Mouse (Mus musculus) liver, embryonic 14.5 days (tissue): ENCODE data around the gene Fst. TPM values are rescaled to one million over a fixed set of nuclear protein-coding genes. Genes with fewer than 3 reads are reported as not detected.

ENCODE experiments used
- ATAC-seq: fragments of 200-750 bp; cut with Nextera tagmentation; 2 replicates; pipeline ENCODE4 v1.8.0; 2017; ENCODE audit warnings: moderate number of reproducible peaks, mild to moderate bottlenecking, moderate library complexity; ENCODE audit not compliant: insufficient read depth
- DNase-seq, 3 experiments: peaks; one replicate each; pipeline ENCODE4 v3.0.0-alpha.2; 2012 to 2013; ENCODE audit warnings: low read depth in 3 of 3, low spot score in 3 of 3
- H3K27ac ChIP-seq: fragments of 300-500 bp; sonication (generic); 2 replicates; pipeline ENCODE4 v1.5.1; 2014; ENCODE audit warnings: moderate library complexity, mild to moderate bottlenecking, control low read depth, inconsistent platforms
- H3K27me3 ChIP-seq: fragments of 300-500 bp; sonication (generic); 2 replicates; pipeline ENCODE4 v1.6.1; 2014; ENCODE audit warnings: mild to moderate bottlenecking, low read length, moderate library complexity; ENCODE audit not compliant: control insufficient read depth, insufficient read depth
- H3K36me3 ChIP-seq: fragments of 300-500 bp; sonication (generic); replicated peaks from 2 replicates; pipeline ENCODE4 v1.6.1; 2014; ENCODE audit warnings: low read depth; ENCODE audit not compliant: control insufficient read depth, insufficient read depth
- H3K4me1 ChIP-seq, 2 experiments: fragments of 200-500 bp in 1 of 2; fragments of 300-500 bp in 1 of 2; sonication (generic) in 1 of 2; replicated peaks; 2 replicates each; pipeline ENCODE4 v1.6.1; 2012 to 2014; ENCODE audit warnings: antibody characterized with exemption in 1 of 2, inconsistent platforms in 1 of 2, low read length in 1 of 2; ENCODE audit not compliant: control insufficient read depth in 2 of 2, insufficient read depth in 2 of 2
- H3K4me2 ChIP-seq: fragments of 300-500 bp; sonication (generic); 2 replicates; pipeline ENCODE4 v1.6.1; 2014; ENCODE audit warnings: low read depth, mild to moderate bottlenecking, control low read depth, moderate library complexity
- H3K4me3 ChIP-seq, 2 experiments: fragments of 200-500 bp in 1 of 2; fragments of 300-500 bp in 1 of 2; sonication (generic) in 1 of 2; 2 replicates each; pipeline ENCODE4 v1.5.1; 2012 to 2014; ENCODE audit warnings: low read depth in 2 of 2, low read length in 2 of 2, mild to moderate bottlenecking in 2 of 2, control low read depth in 1 of 2, inconsistent platforms in 1 of 2, moderate library complexity in 1 of 2; ENCODE audit not compliant: insufficient read depth in 1 of 2
- H3K9ac ChIP-seq: fragments of 300-500 bp; sonication (generic); replicated peaks from 2 replicates; pipeline ENCODE4 v1.6.1; 2014; ENCODE audit warnings: mild to moderate bottlenecking, control low read depth, moderate library complexity
- H3K9me3 ChIP-seq: fragments of 300-500 bp; sonication (generic); 2 replicates; pipeline ENCODE4 v1.6.1; 2016; ENCODE audit warnings: low read length, mixed read lengths; ENCODE audit not compliant: control insufficient read depth
- CTCF ChIP-seq: IDR thresholded peaks from 2 replicates; pipeline ENCODE4 v1.5.1; 2016; ENCODE audit warnings: antibody characterized with exemption, low read depth, control low read depth
- EP300 ChIP-seq: IDR thresholded peaks from 2 replicates; pipeline ENCODE4 v1.6.1; 2016; ENCODE audit warnings: antibody characterized with exemption, low read depth
- WGBS: fragments of 180-500 bp; shearing (Covaris S2); extraction: QIAGEN DNeasy Blood & Tissue Kit; methylation state at CpG from one replicate; pipeline ENCODE4 v1.1.7; 2014; ENCODE audit not compliant: insufficient replicate concordance; 5-methylcytosine and 5-hydroxymethylcytosine counted together
- polyA plus RNA-seq, 2 experiments: library from polyadenylated mRNA; depleted of rRNA in 1 of 2; stranded (reverse) in 1 of 2; unstranded in 1 of 2; fragments of >200 nt; fragmentation: Nextera tagmentation in 1 of 2; extraction: Ambion mirVana in 1 of 2; gene quantifications; 2 replicates each; pipeline versions ENCODE4 v1.2.1 to v1.2.3; 2012 to 2014

Fst gene
- polyA plus RNA-seq (2012; rRNA removed) (1.5 and 2.8 TPM in 2 replicates), polyA plus RNA-seq (2014; fragmentation: Nextera tagmentation; extraction: Ambion mirVana) (3.8 and 4.3 TPM in 2 replicates)

DNA sequence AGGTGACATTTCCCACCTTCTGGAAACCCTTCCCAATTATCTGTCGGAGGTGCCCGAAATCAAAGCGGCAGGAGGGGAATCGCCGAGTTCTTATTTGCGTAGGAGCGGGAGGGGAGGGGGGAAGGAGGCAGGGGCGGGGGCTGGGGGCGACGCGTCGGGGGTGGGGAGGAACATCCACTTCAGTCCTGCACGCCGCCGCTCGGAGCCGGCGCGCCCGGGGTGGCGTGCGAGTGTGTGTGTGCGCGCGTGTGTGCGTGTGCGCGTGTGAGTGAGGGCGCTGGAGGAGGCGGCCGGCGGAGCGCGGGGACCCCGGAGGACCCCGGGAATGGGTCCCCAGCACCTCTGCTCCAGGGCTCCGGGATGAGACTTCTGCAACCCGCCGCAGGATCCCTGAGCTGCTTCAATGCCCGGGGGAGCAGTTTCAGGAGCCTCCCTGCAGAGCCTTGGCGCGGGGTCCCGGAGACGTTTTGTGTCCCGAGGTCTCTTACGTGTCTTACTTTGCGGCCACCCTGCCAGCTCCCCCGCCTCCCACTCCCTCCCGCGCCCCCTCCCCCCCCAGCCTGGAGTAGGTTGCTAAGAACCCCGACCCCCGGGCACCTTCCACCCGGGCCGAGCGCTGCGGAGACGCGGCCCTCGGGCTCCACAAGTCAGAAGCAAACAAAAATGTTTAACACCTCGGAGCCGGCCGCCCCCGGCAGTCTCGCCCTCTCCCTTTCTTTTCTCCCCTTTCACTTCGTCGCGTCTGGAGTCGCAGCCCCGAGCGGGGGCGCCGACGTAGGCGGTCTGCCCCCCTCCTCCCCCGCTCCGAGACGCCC, at the start of gene Fst:
Gene Fst (minus strand): TSS at position 66 of the 815 bp plus-strand sequence.
- peak; percentile 39; the same call in 1 of the 2 replicates for ATAC-seq
- H3K27me3 ChIP-seq: peaks cover 68% of the 10 kb centered on the region
- under 1% methylated on average over 73 of the region's 77 CpGs for WGBS
- H3K4me2 ChIP-seq: peak within 1 kb of the TSS; percentile 54
- DNase-seq: no peak
- no peak for TF ChIP-seq CTCF
- no peak for TF ChIP-seq EP300
- no peak within 1 kb of the TSS for H3K27ac ChIP-seq
- H3K36me3 ChIP-seq: no peaks in the 10 kb centered on the region
- H3K9me3 ChIP-seq: no peaks in the 10 kb centered on the region
- H3K9ac ChIP-seq: 0 out of 2 replicates have a peak within 1 kb of the TSS, but pooled peaks have one; percentile 31
- peak within 1 kb of the TSS; percentile 40 to 46 for H3K4me3 ChIP-seq
- no peaks in the 10 kb centered on the region for H3K4me1 ChIP-seq

DNA sequence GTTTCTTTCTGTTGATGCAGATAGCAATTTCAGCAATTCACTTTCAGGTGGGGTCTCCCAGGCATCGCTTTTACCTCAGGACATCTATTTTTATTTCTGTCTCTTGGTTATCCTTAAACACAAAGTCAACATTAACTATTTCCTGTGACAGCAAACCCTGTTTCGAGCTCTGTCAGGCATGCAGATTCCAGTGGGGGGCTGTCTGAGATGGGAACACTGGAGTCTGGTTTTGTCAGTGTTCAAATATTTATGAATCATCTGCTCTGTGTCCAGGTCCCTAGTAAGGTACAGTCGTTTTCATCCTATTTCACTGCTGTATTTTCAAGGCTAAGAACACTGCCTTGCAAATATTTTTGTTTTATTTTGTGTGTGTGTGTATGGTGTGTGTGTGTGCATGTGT, 35.1 kb upstream of the Fst start:
- no peak for ATAC-seq
- no peak overlapping the region for H3K9ac ChIP-seq
- no peaks in the 10 kb centered on the region for H3K27me3 ChIP-seq
- no peaks in the 10 kb centered on the region for H3K9me3 ChIP-seq
- 46% methylated on average over 3 of the region's 3 CpGs for WGBS
- H3K36me3 ChIP-seq: no peaks in the 10 kb centered on the region
- TF ChIP-seq CTCF (no peak), EP300 (no peak)
- H3K4me1 ChIP-seq: no peaks in the 10 kb centered on the region
- DNase-seq: no peak
- no peak overlapping the region for H3K27ac ChIP-seq
- no peak overlapping the region for H3K4me3 ChIP-seq
- H3K4me2 ChIP-seq: no peak overlapping the region

DNA sequence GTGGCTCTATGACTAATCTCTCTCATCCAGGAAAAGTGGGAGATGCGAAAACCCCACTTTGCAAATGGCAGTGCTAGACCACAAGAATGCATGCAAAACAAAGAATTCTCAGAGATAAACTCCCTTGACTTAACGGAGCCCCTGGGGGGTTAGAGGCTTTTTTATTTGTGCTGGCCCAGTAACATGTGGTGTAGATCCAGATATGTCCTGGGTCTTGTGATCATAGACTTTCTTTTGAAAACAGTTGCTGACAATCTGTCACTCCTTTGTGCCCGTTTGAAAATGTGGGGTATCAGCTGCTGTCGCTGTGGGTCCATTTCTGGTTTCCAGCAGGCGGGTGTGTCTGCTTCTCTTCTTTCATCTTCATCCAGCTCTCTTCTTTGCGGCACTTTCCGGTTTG, 29.4 kb upstream of the Fst start:
- DNase-seq (no peak), ATAC-seq (no peak)
- H3K27ac ChIP-seq: no peak overlapping the region
- WGBS: 56% methylated on average over 7 of the region's 7 CpGs
- H3K27me3 ChIP-seq: no peaks in the 10 kb centered on the region
- TF ChIP-seq CTCF (no peak), EP300 (no peak)
- no peaks in the 10 kb centered on the region for H3K9me3 ChIP-seq
- no peak overlapping the region for H3K9ac ChIP-seq
- no peaks in the 10 kb centered on the region for H3K36me3 ChIP-seq
- H3K4me2 ChIP-seq: no peak overlapping the region
- H3K4me3 ChIP-seq: no peak overlapping the region
- H3K4me1 ChIP-seq: no peaks in the 10 kb centered on the region

DNA sequence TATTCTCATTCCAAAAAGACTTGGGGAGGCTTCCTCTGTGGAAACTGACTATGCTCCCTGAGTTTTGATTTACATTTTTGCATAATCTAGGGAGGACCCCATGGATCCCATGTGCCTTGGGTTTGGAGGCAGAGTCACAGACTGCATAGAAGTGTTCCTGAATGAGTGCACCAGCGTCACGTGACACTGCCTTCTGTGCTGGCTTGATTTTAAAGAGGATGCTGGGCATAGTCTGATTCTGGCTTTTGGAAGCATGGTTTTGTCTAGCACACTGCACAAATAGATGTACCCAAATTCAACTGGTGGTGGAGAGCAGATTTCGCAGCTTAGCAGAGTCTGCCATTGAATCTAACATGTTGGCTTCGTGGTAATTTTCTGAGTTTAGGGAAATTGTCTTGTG, 19.6 kb upstream of the Fst start:
- Histone ChIP-seq H3K27me3 (no peaks in the 10 kb centered on the region), H3K9ac (no peak overlapping the region), H3K4me3 (no peak overlapping the region), H3K27ac (no peak overlapping the region), H3K4me2 (no peak overlapping the region), H3K4me1 (no peaks in the 10 kb centered on the region), H3K36me3 (no peaks in the 10 kb centered on the region), H3K9me3 (no peaks in the 10 kb centered on the region)
- DNase-seq (no peak), ATAC-seq (no peak)
- TF ChIP-seq EP300 (no peak), CTCF (no peak)
- WGBS: 67% methylated on average over 4 of the region's 4 CpGs

DNA sequence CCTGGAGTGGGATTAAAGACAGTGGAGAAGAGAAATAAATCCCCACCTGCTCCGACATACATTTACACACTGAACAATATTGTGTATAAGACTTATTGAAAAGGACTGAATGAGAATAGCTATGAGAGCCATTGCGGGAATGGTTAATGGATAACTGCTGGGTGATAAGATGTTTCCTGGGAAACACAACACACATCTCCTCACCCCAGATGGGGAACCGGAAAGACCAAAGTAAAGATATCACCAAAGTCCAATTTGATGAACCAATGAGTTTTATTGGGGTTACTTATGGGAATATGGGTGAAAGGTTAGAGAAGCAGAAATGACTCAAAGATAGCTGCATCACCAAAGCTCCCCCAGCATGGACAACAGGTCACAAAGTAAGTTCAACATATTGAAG, 11.2 kb upstream of the Fst start:
- Histone ChIP-seq H3K27ac (no peak overlapping the region), H3K4me1 (peaks cover 0 to 2% of the 10 kb centered on the region in 2 experiments; a peak in 1 of 4 replicates), H3K36me3 (no peaks in the 10 kb centered on the region), H3K9me3 (no peaks in the 10 kb centered on the region), H3K4me3 (no peak overlapping the region), H3K9ac (no peak overlapping the region), H3K27me3 (no peaks in the 10 kb centered on the region), H3K4me2 (no peak overlapping the region)
- no peak for TF ChIP-seq EP300
- no peak for TF ChIP-seq CTCF
- no peak for DNase-seq
- WGBS: 65% methylated on average over 3 of the region's 3 CpGs
- no peak for ATAC-seq
